Mouse (Mus musculus) megakaryocyte progenitor cell, adult 5-6 weeks (primary cell): ENCODE data around the gene Il27ra. TPM values are rescaled to one million over a fixed set of nuclear protein-coding genes. Genes with fewer than 3 reads are reported as not detected.
"Not testable (repeated sequence)": the region's sequence is repeated elsewhere in the genome, so short reads cannot be mapped to it uniquely, and the experiment has no call there.

Experiments used
- ATAC-seq: replicated peaks from 2 replicates; pipeline ENCODE4 v1.8.0; 2016; ENCODE audit warnings: mild to moderate bottlenecking, moderate TSS enrichment, inconsistent platforms; ENCODE audit not compliant: poor library complexity
- total RNA-seq, 2 experiments: library from RNA; stranded (forward) in 1 of 2; stranded (reverse) in 1 of 2; fragments of 157-497, 149-512 nt in 1 of 2; fragments of 200-1000 nt in 1 of 2; gene quantifications; 2 replicates each; pipeline versions ENCODE4 v1.2.3 to v1.2.4; 2015 to 2017

The Il27ra gene
- total RNA-seq, 2 experiments from 2014 or later: 1.9 TPM

DNA sequence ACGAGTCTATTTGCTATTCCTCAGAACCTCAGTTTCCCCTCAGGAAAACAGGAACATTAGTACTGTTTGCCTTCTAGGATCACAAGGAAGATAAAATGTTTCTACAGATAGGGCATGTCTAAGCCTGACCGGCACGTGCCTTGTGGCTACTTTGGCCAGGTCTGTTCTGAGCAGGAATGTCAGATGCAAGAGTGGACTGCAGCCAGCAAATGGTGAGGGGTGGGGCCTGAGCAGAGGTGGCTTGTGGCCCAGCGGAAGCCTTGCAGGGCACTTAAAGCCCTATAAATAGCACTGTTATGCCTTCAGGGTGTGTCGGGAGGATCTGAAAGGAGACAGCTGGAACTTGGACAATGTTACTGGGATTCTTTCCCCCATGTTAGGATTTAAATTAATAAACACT, 19.3 kb downstream of the Il27ra start:
- ATAC-seq: no peak

- no peak for ATAC-seq
These were observed 20.8 kb downstream of the Il27ra start for GRCm38 (mm10) chr8:84021569-84021968.

GRCm38 (mm10) chr8:84021096-84021495, 21.3 kb downstream of the Il27ra start, which contains the start of gene Palm3:
Palm3 (plus strand) TSS chr8:84021471.
- ATAC-seq: no peak

- ATAC-seq: 0 out of 2 replicates have a peak, but pooled peaks have one; percentile 16
These were observed 22.7 kb downstream of the Il27ra start for GRCm38 (mm10) chr8:84019738-84020137.

DNA sequence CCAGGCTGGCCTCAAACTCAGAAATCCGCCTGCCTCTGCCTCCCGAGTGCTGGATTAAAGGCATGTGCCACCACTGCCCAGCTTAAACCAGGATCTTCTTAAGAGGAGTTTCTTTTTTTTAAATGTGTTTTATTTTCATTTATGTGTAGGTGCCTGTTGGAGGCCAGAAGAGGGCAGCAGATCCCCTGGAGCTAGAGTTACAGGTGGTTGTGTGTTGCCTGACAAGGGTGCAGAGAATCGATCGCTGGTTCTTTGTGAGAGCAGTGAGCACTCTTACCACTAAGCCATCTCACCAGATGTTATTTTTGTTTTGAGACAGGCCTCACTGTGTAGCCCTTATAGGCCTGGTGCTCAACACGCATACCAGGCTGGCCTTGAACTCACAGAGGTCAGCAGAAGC, 26.6 kb downstream of the Il27ra start:
- ATAC-seq: no peak

DNA sequence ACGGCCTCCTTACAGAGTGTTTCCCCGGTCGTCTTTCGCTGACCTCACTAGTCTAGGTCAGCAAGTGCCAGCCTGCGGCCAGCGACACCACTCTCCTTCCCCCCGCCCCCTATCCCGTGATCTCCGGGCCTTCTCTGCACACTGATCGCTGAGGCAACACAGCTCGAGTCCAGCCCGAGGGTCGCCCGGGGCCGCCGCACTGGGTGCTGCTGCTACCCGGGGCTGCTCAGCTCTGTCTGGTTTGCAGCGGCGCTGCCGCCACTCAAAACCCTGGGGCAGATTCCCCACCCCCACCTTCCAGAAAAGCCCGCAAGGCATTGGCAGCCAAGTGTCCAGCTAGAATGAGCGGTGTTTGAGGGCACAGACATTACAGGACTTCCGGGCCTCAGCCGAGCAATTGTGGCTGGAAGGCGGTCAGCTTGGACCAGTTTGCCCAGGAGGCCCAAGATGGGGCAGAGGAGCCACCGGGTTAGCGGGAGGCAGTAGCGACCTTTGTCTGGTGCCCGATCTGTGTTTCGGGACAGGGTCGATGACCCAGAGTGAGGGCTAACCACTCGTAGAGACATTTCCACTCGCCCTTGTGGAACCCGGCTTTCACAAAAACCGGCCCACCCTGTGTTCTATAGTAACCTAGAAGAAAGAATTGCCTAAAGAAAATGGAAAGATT, 29.8 kb downstream of the Il27ra start:
- 0 out of 2 replicates have a peak, but pooled peaks have one; percentile 5 for ATAC-seq

- ATAC-seq: peak; percentile 36
These were observed 30.5 kb downstream of the Il27ra start, which contains the start of gene 2210011C24Rik for GRCm38 (mm10) chr8:84011705-84012498. 2210011C24Rik (minus strand) TSS chr8:84012171.

GRCm38 (mm10) chr8:84010625-84011611, 31.5 kb downstream of the Il27ra start:
- peak; percentile 75 for ATAC-seq

GRCm38 (mm10) chr8:84009876-84010275, 32.5 kb downstream of the Il27ra start:
- peak; percentile 80 for ATAC-seq

DNA sequence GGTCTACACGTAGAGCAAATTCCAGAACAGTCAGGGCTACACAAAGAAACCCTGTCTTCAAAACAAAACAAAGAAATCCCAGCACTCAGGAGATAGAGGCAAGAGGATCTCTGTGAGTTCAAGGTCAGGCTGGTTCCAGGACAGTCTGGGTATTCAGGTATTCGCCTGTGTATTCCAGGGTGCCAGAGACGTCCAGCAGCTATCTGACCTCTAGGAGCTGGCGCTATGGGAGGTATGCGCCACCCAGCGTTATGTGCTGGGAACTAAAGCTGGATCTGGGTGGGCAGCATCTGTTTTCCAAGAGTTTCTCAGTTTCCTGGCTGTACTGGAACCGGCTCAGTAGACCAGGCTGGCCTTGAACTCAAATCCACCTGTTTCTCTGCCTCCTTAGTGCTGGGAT, 34.0 kb downstream of the Il27ra start:
- no peak for ATAC-seq

GRCm38 (mm10) chr8:84005502-84005901, 36.9 kb downstream of the Il27ra start:
- not testable (repeated sequence) for ATAC-seq

DNA sequence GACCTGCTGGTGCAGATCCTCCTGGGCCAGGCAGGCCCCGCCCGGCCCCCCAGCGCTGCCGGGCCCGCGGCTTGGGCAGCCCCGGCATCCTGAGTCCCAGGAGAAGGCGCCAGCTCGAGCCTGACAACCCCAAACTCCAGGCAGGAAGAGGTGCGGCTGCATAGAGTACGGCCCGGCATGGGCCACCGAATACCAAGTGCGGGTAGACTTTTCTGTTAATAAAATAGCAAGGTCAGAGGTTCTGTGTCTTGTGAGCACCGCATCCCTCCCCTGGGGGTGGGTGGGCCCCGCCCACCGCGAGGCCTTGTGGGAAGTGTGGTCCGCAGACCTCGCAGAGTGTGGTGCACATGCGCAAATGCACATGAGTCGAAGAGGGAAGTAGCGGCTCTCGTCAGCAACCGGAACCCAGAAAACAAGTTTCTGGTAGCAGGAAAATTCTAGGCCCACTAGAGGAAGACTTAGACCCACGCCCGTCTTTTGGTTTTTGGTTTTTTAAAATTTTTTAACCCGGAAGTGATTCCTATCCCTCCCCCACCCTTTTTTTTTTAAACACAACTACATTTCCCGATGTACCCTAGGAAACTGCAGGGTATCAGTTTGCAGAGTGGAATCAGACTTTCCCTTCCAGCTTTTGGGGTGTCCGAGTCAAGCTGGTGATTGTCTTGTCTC, 37.7 kb downstream of the Il27ra start:
- peak; percentile 99 for ATAC-seq

- no peak for ATAC-seq
These were observed 38.7 kb downstream of the Il27ra start for GRCm38 (mm10) chr8:84003612-84004246.

GRCm38 (mm10) chr8:84002957-84003611, 39.3 kb downstream of the Il27ra start:
- no peak for ATAC-seq

DNA sequence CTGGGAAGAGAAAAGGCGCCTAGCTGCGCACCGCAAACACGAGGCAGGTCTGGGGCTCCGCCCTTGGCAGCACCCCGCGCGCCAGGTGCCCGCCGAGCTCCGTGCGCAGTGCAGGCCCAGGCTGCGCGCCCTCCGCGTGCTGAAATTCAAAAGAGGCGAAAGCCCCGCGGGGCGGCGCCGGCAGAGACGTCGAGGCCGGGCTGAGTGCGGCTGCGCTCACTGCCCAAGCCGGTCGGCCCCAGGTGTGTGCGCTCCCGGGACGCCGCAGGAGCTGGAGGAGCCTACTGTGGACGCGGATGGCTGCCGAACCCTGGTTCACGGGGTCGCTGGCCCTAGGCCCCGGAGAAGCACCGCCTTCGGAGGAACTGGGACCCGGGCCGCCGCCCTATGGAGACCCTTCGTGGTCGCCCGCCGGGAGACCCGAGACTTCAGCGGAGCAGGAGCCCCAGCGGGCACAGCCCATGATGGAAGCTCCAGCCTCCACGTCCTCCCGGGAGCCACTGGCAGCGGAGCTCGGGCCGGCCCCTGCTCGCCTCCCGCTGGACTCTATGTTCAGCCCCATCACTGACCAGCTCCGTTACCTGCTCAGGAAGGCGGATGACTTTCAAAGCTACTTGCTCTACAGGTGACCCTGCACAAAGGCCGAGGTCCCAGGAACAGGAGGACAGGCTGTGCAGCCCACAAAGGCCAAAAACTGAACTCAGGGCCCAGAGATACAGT, 40.9 kb downstream of the Il27ra start, which contains the start of gene 1700067K01Rik:
Gene 1700067K01Rik, plus strand, starts transcription at position 222 of the 720 bp plus-strand sequence.
- ATAC-seq: no peak

DNA sequence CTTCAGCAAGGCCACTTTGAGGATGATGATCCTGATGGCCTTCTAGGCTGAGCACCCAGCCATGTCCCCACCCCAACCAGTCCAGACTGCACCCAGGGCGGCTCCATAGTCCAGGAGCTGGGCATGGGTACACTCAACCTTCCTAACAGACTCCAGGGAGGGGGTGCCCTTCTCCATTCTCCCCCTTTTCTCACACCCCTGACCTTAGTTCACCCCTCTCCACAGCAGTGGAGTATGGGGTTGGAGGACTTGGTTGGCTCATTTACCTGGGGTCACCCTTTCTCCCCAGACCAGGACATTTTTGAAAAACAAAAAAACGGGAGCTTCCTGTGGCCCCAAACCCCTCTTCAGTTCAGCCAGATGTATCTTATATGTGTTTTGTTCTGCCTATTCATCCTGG, 42.6 kb downstream of the Il27ra start:
- ATAC-seq: no peak

DNA sequence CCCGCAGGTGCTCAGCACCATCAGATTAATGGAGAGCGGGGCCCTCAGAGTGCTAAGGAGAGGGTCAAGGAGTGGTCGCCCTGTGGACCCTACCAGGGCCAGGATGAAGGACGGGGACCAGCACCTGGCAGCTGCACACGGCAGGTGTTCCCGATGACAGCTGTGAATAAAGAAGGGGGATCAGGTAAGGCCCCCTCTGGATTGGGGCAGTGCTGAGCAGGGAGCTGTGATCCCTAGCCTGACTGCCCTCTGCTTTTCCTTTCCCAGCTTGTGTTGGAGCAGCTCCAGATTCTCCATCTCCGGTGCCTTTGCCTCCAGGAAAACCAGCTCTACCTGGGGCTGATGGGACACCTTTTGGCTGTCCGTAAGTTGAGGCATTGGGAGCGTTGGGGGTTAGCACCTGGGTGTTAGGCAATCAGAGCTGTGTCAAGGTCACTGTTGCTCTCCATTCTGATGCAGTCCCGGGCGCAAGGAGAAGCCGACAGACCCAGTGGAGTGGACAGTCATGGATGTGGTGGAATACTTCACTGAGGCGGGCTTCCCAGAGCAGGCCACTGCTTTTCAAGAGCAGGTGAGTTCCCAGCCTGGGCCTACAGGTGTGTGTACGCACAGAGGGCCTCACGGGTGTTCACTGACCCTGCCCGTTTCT, 43.2 kb downstream of the Il27ra start:
- no peak for ATAC-seq
